Mouse (Mus musculus) small intestine, adult 2 months (tissue): ENCODE results near the gene Lst1.

Source experiments
- CTCF ChIP-seq: fragments of 200-500 bp; IDR thresholded peaks from 2 replicates; pipeline ENCODE4 v1.5.1; 2012; ENCODE audit warnings: low read depth, mild to moderate bottlenecking, control low read depth, inconsistent platforms, low read length, moderate library complexity, mixed read lengths; ENCODE audit not compliant: insufficient replicate concordance, insufficient read length; ENCODE audit errors: extremely low read depth
- POLR2A ChIP-seq: fragments of 200-500 bp; IDR thresholded peaks from 2 replicates; pipeline ENCODE4 v1.6.1; 2012; ENCODE audit warnings: low read depth, mild to moderate bottlenecking, control low read depth, inconsistent platforms, low read length, moderate library complexity

DNA sequence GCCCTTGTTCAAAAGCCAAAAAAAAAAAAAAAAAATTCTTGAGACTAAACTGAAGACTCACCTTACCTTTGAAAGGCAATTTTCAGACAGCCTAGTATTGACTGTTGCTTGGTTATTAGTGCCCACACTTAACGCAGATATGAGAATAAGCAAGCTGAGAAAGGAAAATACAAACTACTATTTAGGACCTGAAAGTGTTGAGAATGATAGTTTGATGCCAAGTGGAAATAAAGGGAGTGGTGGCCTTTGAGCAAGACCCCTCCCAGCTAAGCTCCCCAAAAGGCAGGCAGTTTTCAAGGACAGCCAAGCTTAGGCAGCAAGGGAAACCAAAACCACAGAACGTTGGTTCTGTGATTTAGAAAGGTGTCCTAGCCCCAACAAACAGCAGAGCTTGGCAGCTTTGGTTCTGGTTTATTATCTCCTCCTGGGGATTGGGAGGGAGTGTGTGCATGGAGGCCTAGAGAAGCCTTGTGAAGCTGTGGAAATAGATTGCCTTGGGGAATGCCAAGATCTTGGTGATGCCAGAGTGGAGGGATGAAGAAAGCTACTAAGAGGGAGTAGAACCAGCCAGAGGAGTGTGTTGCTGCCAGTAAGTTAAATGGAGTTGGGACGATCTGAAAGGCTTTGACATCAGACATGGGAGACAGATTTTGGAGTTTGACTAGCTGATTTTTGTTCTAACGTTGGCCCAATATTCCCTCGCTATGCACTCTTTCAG, 40.2 kb downstream of the Lst1 start:
- no peak for TF ChIP-seq CTCF
- TF ChIP-seq POLR2A: no peak
